Mouse (Mus musculus) megakaryocyte, adult 5-6 weeks (primary cell): ENCODE results near the gene Zc3h4. TPM values are rescaled to one million over a fixed set of nuclear protein-coding genes. Genes with fewer than 3 reads are reported as not detected.

ENCODE experiments used
- ATAC-seq: 2 replicates; pipeline ENCODE4 v1.8.0; 2016; ENCODE audit warnings: mild to moderate bottlenecking, inconsistent platforms; ENCODE audit not compliant: poor library complexity, severe bottlenecking
- total RNA-seq, 2 experiments: library from RNA; stranded (forward) in 1 of 2; stranded (reverse) in 1 of 2; fragments of 153-499, 151-499 nt in 1 of 2; fragments of 221-1000, 200-1000 nt in 1 of 2; gene quantifications; 2 replicates each; pipeline versions ENCODE4 v1.2.3 to v1.2.4; 2015 to 2017

Zc3h4 gene
- total RNA-seq, 2 experiments from 2014 or later: 20.6 to 25.3 TPM

- ATAC-seq: no peak
These were observed 75.3 kb downstream of the Zc3h4 start for GRCm38 (mm10) chr7:16475764-16476599.

- no peak for ATAC-seq
These were observed 75.9 kb downstream of the Zc3h4 start for GRCm38 (mm10) chr7:16476600-16476989.

GRCm38 (mm10) chr7:16477628-16478027, 76.9 kb downstream of the Zc3h4 start, which contains the start of gene Npas1:
Npas1 (minus strand) TSS chr7:16477728.
- ATAC-seq: no peak

Other genes starting within 250 kb of the Zc3h4 start
- gene Meis3, start 225.8 kb upstream of the Zc3h4 start, total RNA-seq (2015): 0.89 and 1.9 TPM in 2 replicates
- not detected in 2 replicates for gene Meis3, start 225.8 kb upstream of the Zc3h4 start, total RNA-seq (2017)
- 8.5 and 9.5 TPM in 2 replicates for gene Dhx34, start 178.9 kb upstream of the Zc3h4 start, total RNA-seq (2015)
- 7.5 and 8.3 TPM in 2 replicates for gene Dhx34, start 178.9 kb upstream of the Zc3h4 start, total RNA-seq (2017)
- gene C5ar2, start 156.8 kb upstream of the Zc3h4 start, total RNA-seq (2015): 5.7 and 7.4 TPM in 2 replicates
- gene C5ar2, start 156.8 kb upstream of the Zc3h4 start, total RNA-seq (2017): 6.9 and 10.7 TPM in 2 replicates
- 49.8 TPM in 2 replicates for gene C5ar1, start 141.4 kb upstream of the Zc3h4 start, total RNA-seq (2015)
- 13.6 and 22.2 TPM in 2 replicates for gene C5ar1, start 141.4 kb upstream of the Zc3h4 start, total RNA-seq (2017)
- gene Inafm1, start 127.3 kb upstream of the Zc3h4 start, total RNA-seq (2015): 7.3 and 8.7 TPM in 2 replicates
- gene Inafm1, start 127.3 kb upstream of the Zc3h4 start, total RNA-seq (2017): 3.7 and 5.4 TPM in 2 replicates
- gene Ccdc9, start 114.1 kb upstream of the Zc3h4 start, total RNA-seq (2015): 26.0 and 30.3 TPM in 2 replicates
- gene Ccdc9, start 114.1 kb upstream of the Zc3h4 start, total RNA-seq (2017): 117 and 121 TPM in 2 replicates
- 1.5 and 3.3 TPM in 2 replicates for gene Bbc3, start 92.5 kb upstream of the Zc3h4 start, total RNA-seq (2015)
- 1.1 and 3.0 TPM in 2 replicates for gene Bbc3, start 92.5 kb upstream of the Zc3h4 start, total RNA-seq (2017)
- 49.1 and 55.1 TPM in 2 replicates for gene Sae1, start 13.1 kb upstream of the Zc3h4 start, total RNA-seq (2015)
- gene Sae1, start 13.1 kb upstream of the Zc3h4 start, total RNA-seq (2017): 267 and 278 TPM in 2 replicates
- 24.2 and 33.1 TPM in 2 replicates for gene Tmem160, start 51.9 kb downstream of the Zc3h4 start, total RNA-seq (2015)
- 10.7 and 12.8 TPM in 2 replicates for gene Tmem160, start 51.9 kb downstream of the Zc3h4 start, total RNA-seq (2017)
- not detected in 2 replicates for gene Npas1, start 76.8 kb downstream of the Zc3h4 start, total RNA-seq (2015)
- not detected in 2 replicates for gene Npas1, start 76.8 kb downstream of the Zc3h4 start, total RNA-seq (2017)
- 3.9 and 4.1 TPM in 2 replicates for gene Arhgap35, start 214.1 kb downstream of the Zc3h4 start, total RNA-seq (2015)
- 2.6 and 4.1 TPM in 2 replicates for gene Arhgap35, start 214.1 kb downstream of the Zc3h4 start, total RNA-seq (2017)